In the genomic region with DNA sequence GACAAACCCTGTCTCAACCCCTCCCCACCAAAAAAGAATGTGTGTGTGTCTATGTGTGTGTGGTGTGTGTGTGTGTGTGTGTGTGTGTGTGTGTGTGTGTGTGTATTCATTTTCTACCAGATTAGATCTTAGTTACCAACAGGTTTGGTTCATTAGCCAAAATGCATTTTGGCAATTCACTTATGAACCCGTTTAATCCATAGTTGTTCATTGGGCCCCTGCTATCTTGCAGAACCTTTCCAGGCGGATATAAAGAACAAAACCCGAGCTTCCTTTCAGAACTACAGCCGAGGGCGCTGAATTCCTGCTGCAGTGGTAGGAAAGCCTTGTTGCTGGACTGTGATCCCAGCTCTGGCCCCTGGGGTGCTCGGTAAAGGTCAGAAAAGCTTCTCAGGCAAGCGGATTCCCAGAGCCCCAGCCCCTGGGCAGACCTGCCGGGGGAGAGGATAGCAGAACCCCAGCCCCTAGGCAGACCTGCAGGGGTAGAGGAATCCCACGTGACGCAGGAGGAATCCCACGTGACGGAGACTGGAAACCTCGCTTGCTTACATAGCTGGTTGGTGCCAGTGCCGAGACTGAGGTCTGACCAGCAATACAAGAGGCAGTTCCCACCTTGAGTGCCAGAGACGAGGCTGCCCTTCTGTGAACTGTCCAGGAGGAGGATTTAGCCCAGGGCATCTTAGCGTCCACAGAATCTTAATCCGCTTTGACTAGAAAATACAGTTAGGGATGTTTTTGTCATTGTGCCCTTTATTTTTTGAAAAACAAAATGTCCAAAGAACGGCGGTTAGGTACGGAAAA, we compare ENCODE assay signal across 9 mouse cellular contexts. TPM values are rescaled to one million over a fixed set of nuclear protein-coding genes. Genes with fewer than 3 reads are reported as not detected.
DNase-seq lines count a peak whose midpoint lies in the region; ATAC-seq lines count a peak whose summit lies in the region.
"Had no signal": no experiment of that assay in that cellular context is flagged by ENCODE, and none has a peak within 500 bp of the region (broad histone marks: within the 10 kb centered on the region; RNA-seq: fewer than 3 reads in every experiment).

No protein-coding gene starts in this region.

- 0 out of 2 replicates have a peak overlapping the region, but pooled peaks have one; percentile 26 for H3K4me2 ChIP-seq in embryonic facial prominence, embryonic 11.5 days (ENCODE audit: low read depth, low read length)
- peak overlapping the region; percentile 35 for H3K4me2 ChIP-seq in midbrain, embryonic 12.5 days (replicated peaks)
- no peak overlapping the region for H3K4me2 ChIP-seq in kidney, embryonic 14.5 days (replicated peaks; ENCODE audit: low read depth, low read length)
- H3K4me2 ChIP-seq: lung, embryonic 14.5 days; neural tube, embryonic 12.5 days had no signal

- no peaks in the 10 kb centered on the region; the same call in 1 of the 2 replicates for H3K4me1 ChIP-seq in brown adipose tissue, adult 24 weeks (ENCODE audit: control insufficient read depth, insufficient read depth, insufficient read length, low read length)
- no peaks in the 10 kb centered on the region for H3K4me1 ChIP-seq in embryonic facial prominence, embryonic 11.5 days (ENCODE audit: control insufficient read depth, insufficient read depth, low read length)
- peaks cover 12% of the 10 kb centered on the region for H3K4me1 ChIP-seq in heart, embryonic 10.5 days
- no peaks in the 10 kb centered on the region for H3K4me1 ChIP-seq in midbrain, embryonic 12.5 days
- H3K4me1 ChIP-seq in kidney, embryonic 14.5 days (ENCODE audit: control insufficient read depth, insufficient read depth, low read length): 0 out of 2 replicates have a peak, but pooled peaks cover 10% of the 10 kb centered on the region
- H3K4me1 ChIP-seq: neural tube, embryonic 12.5 days had no signal

- H3K9me3 ChIP-seq in embryonic facial prominence, embryonic 11.5 days (replicated peaks; ENCODE audit: control insufficient read depth, low read length): no peaks in the 10 kb centered on the region
- H3K9me3 ChIP-seq in heart, embryonic 10.5 days: no peaks in the 10 kb centered on the region
- no peaks in the 10 kb centered on the region for H3K9me3 ChIP-seq in midbrain, embryonic 12.5 days
- no peaks in the 10 kb centered on the region for H3K9me3 ChIP-seq in kidney, embryonic 14.5 days (ENCODE audit: control insufficient read depth, low read length)
- H3K9me3 ChIP-seq: neural tube, embryonic 12.5 days had no signal

- no peak overlapping the region; the same call in 1 of the 2 replicates for H3K9ac ChIP-seq in embryonic facial prominence, embryonic 11.5 days (replicated peaks; ENCODE audit: low read length)
- H3K9ac ChIP-seq in midbrain, embryonic 12.5 days (replicated peaks): no peak overlapping the region
- no peak overlapping the region for H3K9ac ChIP-seq in kidney, embryonic 14.5 days (ENCODE audit: low read depth, low read length)
- H3K9ac ChIP-seq: lung, embryonic 14.5 days; neural tube, embryonic 12.5 days had no signal

- H3K27me3 ChIP-seq in embryonic facial prominence, embryonic 11.5 days (ENCODE audit: control insufficient read depth, insufficient read depth, low read length): no peaks in the 10 kb centered on the region
- H3K27me3 ChIP-seq in heart, embryonic 10.5 days (ENCODE audit: insufficient read depth, poor library complexity, severe bottlenecking): no peaks in the 10 kb centered on the region
- H3K27me3 ChIP-seq in midbrain, embryonic 12.5 days: peaks cover 16% of the 10 kb centered on the region; the same call in 1 of the 2 replicates
- no peaks in the 10 kb centered on the region for H3K27me3 ChIP-seq in kidney, embryonic 14.5 days (ENCODE audit: control insufficient read depth, insufficient read depth, low read length)
- H3K27me3 ChIP-seq: neural tube, embryonic 12.5 days had no signal

- 46% methylated on average over 20 of the region's 20 CpGs for WGBS in embryonic facial prominence, embryonic 11.5 days
- WGBS in heart, embryonic 10.5 days: 50% methylated on average over 20 of the region's 20 CpGs
- 44% methylated on average over 20 of the region's 20 CpGs for WGBS in midbrain, embryonic 12.5 days
- 64% methylated on average over 20 of the region's 20 CpGs for WGBS in kidney, embryonic 14.5 days

- no peaks in the 10 kb centered on the region for H3K36me3 ChIP-seq in embryonic facial prominence, embryonic 11.5 days (replicated peaks; ENCODE audit: control insufficient read depth, insufficient read depth, low read depth, low read length)
- H3K36me3 ChIP-seq in heart, embryonic 10.5 days: no peaks in the 10 kb centered on the region
- H3K36me3 ChIP-seq in midbrain, embryonic 12.5 days: no peaks in the 10 kb centered on the region
- H3K36me3 ChIP-seq in kidney, embryonic 14.5 days (ENCODE audit: control insufficient read depth, insufficient read depth, low read length): no peaks in the 10 kb centered on the region
- H3K36me3 ChIP-seq: neural tube, embryonic 12.5 days had no signal

- peak overlapping the region; percentile 8 for H3K4me3 ChIP-seq in brown adipose tissue, adult 24 weeks (ENCODE audit: insufficient read depth, low read depth, low read length)
- H3K4me3 ChIP-seq in embryonic facial prominence, embryonic 11.5 days (ENCODE audit: low read depth, low read length): no peak overlapping the region
- H3K4me3 ChIP-seq in heart, embryonic 10.5 days: peak overlapping the region; percentile 40
- no peak overlapping the region for H3K4me3 ChIP-seq in midbrain, embryonic 12.5 days
- H3K4me3 ChIP-seq in kidney, embryonic 14.5 days (ENCODE audit: low read length): no peak overlapping the region
- H3K4me3 ChIP-seq: neural tube, embryonic 12.5 days had no signal

- peak overlapping the region; percentile 80 for H3K27ac ChIP-seq in brown adipose tissue, adult 24 weeks (replicated peaks; ENCODE audit: low read depth, low read length)
- no peak overlapping the region for H3K27ac ChIP-seq in embryonic facial prominence, embryonic 11.5 days (replicated peaks; ENCODE audit: low read depth, low read length)
- peak overlapping the region; percentile 56; the same call in 1 of the 2 replicates for H3K27ac ChIP-seq in heart, embryonic 10.5 days
- no peak overlapping the region for H3K27ac ChIP-seq in midbrain, embryonic 12.5 days (replicated peaks)
- H3K27ac ChIP-seq in kidney, embryonic 14.5 days (ENCODE audit: low read depth, low read length): no peak overlapping the region
- H3K27ac ChIP-seq: neural tube, embryonic 12.5 days had no signal

- peak; percentile 52 for DNase-seq in embryonic facial prominence, embryonic 11.5 days (ENCODE audit: low spot score)
- DNase-seq in heart, embryonic 10.5 days (ENCODE audit: low spot score): peak; percentile 76
- no peak for DNase-seq in frontal cortex, postnatal 25 days (ENCODE audit: low spot score in 2 of 2)
- DNase-seq: lung, embryonic 14.5 days had no signal

- ATAC-seq in embryonic facial prominence, embryonic 11.5 days (replicated peaks; ENCODE audit: insufficient number of reproducible peaks, low FRiP score, low TSS enrichment, low read depth): no peak
- ATAC-seq in midbrain, embryonic 12.5 days (ENCODE audit: low FRiP score, low read depth): no peak
- no peak for ATAC-seq in kidney, embryonic 14.5 days (ENCODE audit: low FRiP score, low TSS enrichment)
- no peak for ATAC-seq in monocyte, adult 5-6 weeks (replicated peaks; ENCODE audit: insufficient number of reproducible peaks, low FRiP score, low TSS enrichment, poor library complexity, severe bottlenecking)

RNA-seq across cellular contexts. Expression of a gene that starts 12.3 kb away (rescaled TPM):
- 0.63 and 1.1 TPM in 2 replicates for polyA plus RNA-seq in brown adipose tissue, adult 24 weeks (2012; ENCODE audit: insufficient read depth, insufficient read length, missing spikeins)
- 9.9 and 10.9 TPM in 2 replicates for polyA plus RNA-seq in embryonic facial prominence, embryonic 11.5 days (2014; fragmentation: Nextera tagmentation; extraction: Ambion mirVana)
- 5.1 and 28.3 TPM in 2 replicates for polyA plus RNA-seq in heart, embryonic 10.5 days (2016; fragmentation: Nextera tagmentation; extraction: Ambion mirVana)
- polyA plus RNA-seq in midbrain, embryonic 12.5 days (2016; fragmentation: Nextera tagmentation; extraction: Ambion mirVana): 3.7 and 4.2 TPM in 2 replicates
- polyA plus RNA-seq in kidney, embryonic 14.5 days (2014; fragmentation: Nextera tagmentation; extraction: Ambion mirVana): 21.8 and 28.9 TPM in 2 replicates
- 2.1 to 7.3 TPM (median 4.2 TPM) in 3 replicates for total RNA-seq in monocyte, adult 5-6 weeks (2017)

Comparison
In these comparisons a context has a peak if more than half of its experiments do, and no peak if none do; other contexts are left out.
1. H3K27ac ChIP-seq: peak in brown adipose tissue, adult 24 weeks (single experiment) and heart, embryonic 10.5 days (single experiment); none in embryonic facial prominence, embryonic 11.5 days (single experiment), midbrain, embryonic 12.5 days (single experiment) and kidney, embryonic 14.5 days (single experiment).
2. H3K4me3 ChIP-seq: peak in brown adipose tissue, adult 24 weeks (single experiment) and heart, embryonic 10.5 days (single experiment); none in embryonic facial prominence, embryonic 11.5 days (single experiment), midbrain, embryonic 12.5 days (single experiment) and kidney, embryonic 14.5 days (single experiment).
3. DNase-seq: peak in embryonic facial prominence, embryonic 11.5 days (single experiment) and heart, embryonic 10.5 days (single experiment); none in frontal cortex, postnatal 25 days (0 of 2).